Mouse (Mus musculus): ENCODE measurements at regions not wholly inside any gene's neighbourhood (a gene's known extent, or its start where the extent isn't known, plus 50 kb on each side); places are given as distances from the start of the nearest gene placed in this dataset.
"Not testable (repeated sequence)": the region's sequence is repeated elsewhere in the genome, so short reads cannot be mapped to it uniquely, and the experiment has no call there.

- Histone ChIP-seq H3K27ac (peak overlapping the region; percentile 31; the same call in 1 of the 2 replicates), H3K4me3 (no peak overlapping the region)
- no peak for DNase-seq
- TF ChIP-seq CTCF (IDR thresholded peaks at IDR 0.05): no peak
- intact Hi-C loops (cut with DNase I): no loop called here
These were observed 267.1 kb downstream of the Prex1 start for GRCm38 (mm10) chr2:166446536-166446935.

GRCm38 (mm10) chr2:166445824-166446223 is 267.8 kb downstream of the Prex1 start:
- peak overlapping the region; percentile 31 for H3K27ac ChIP-seq
- DNase-seq; intact Hi-C loops (cut with DNase I); H3K4me3 ChIP-seq: not testable (repeated sequence)

- intact Hi-C loops (cut with DNase I): loop anchor here (5.0 kb wide), 2 partner anchors 336 to 356 kb away; no protein-coding TSS in a partner anchor
- no peak for DNase-seq
- no peak for TF ChIP-seq CTCF (IDR thresholded peaks at IDR 0.05)
- Histone ChIP-seq H3K4me3 (no peak overlapping the region), H3K27ac (no peak overlapping the region)
These were observed 270.6 kb downstream of the Prex1 start for GRCm38 (mm10) chr2:166442997-166443396.

- peak; percentile 80 for TF ChIP-seq CTCF (IDR thresholded peaks at IDR 0.05)
- Histone ChIP-seq H3K4me3 (no peak overlapping the region), H3K27ac (no peak overlapping the region)
- DNase-seq: no peak
- intact Hi-C loops (cut with DNase I): loop anchor here (2.0 to 5.0 kb wide), 4 partner anchors 122 to 353 kb away; no protein-coding TSS in a partner anchor
These were observed 273.5 kb downstream of the Prex1 start for GRCm38 (mm10) chr2:166439847-166440775.

- TF ChIP-seq CTCF (IDR thresholded peaks at IDR 0.05): no peak
- H3K27ac ChIP-seq: no peak overlapping the region
- intact Hi-C loops (cut with DNase I): loop anchor here (5.0 kb wide), 1 partner anchor 124 kb away; no protein-coding TSS in a partner anchor
- no peak for DNase-seq
- H3K4me3 ChIP-seq: no peak overlapping the region
These were observed 275.4 kb downstream of the Prex1 start for GRCm38 (mm10) chr2:166438207-166438606.

GRCm38 (mm10) chr2:166434554-166434953 is 279.1 kb downstream of the Prex1 start:
- TF ChIP-seq CTCF (IDR thresholded peaks at IDR 0.05): no peak
- no peak overlapping the region for H3K27ac ChIP-seq
- no peak overlapping the region for H3K4me3 ChIP-seq
- intact Hi-C loops (cut with DNase I): no loop called here
- no peak for DNase-seq

- peak; percentile 76 for DNase-seq
- TF ChIP-seq CTCF (IDR thresholded peaks at IDR 0.05): no peak
- no peak overlapping the region for H3K4me3 ChIP-seq
- peak overlapping the region; percentile 57 for H3K27ac ChIP-seq
- intact Hi-C loops (cut with DNase I): no loop called here
These were observed 278.3 kb upstream of the Sulf2 start for GRCm38 (mm10) chr2:166433655-166434333.

GRCm38 (mm10) chr2:166432948-166433654 is 277.6 kb upstream of the Sulf2 start:
- no peak overlapping the region for H3K4me3 ChIP-seq
- TF ChIP-seq CTCF (IDR thresholded peaks at IDR 0.05): no peak
- no peak for DNase-seq
- H3K27ac ChIP-seq: peak overlapping the region; percentile 57; the same call in 1 of the 2 replicates
- intact Hi-C loops (cut with DNase I): no loop called here

GRCm38 (mm10) chr2:166432531-166432930 is 277.1 kb upstream of the Sulf2 start:
- TF ChIP-seq CTCF (IDR thresholded peaks at IDR 0.05): no peak
- Histone ChIP-seq H3K27ac (no peak overlapping the region), H3K4me3 (no peak overlapping the region)
- intact Hi-C loops (cut with DNase I): no loop called here
- no peak for DNase-seq

- H3K4me3 ChIP-seq: no peak overlapping the region
- no peak for TF ChIP-seq CTCF (IDR thresholded peaks at IDR 0.05)
- intact Hi-C loops (cut with DNase I): no loop called here
- peak; percentile 66 for DNase-seq
- peak overlapping the region; percentile 8; the same call in 1 of the 2 replicates for H3K27ac ChIP-seq
These were observed 274.5 kb upstream of the Sulf2 start for GRCm38 (mm10) chr2:166429918-166430317.

GRCm38 (mm10) chr2:166429494-166429893 is 274.0 kb upstream of the Sulf2 start:
- TF ChIP-seq CTCF (IDR thresholded peaks at IDR 0.05): no peak
- intact Hi-C loops (cut with DNase I): no loop called here

GRCm38 (mm10) chr2:166427390-166427789 is 271.9 kb upstream of the Sulf2 start:
- Histone ChIP-seq H3K4me3 (peak overlapping the region; percentile 10; the same call in 1 of the 2 replicates), H3K27ac (0 out of 2 replicates have a peak overlapping the region, but pooled peaks have one; percentile 16)
- DNase-seq: no peak
- no peak for TF ChIP-seq CTCF (IDR thresholded peaks at IDR 0.05)
- intact Hi-C loops (cut with DNase I): no loop called here

More at GRCm38 (mm10) chr2:166429494-166429893, 274.0 kb upstream of the Sulf2 start:
- no peak for DNase-seq
- Histone ChIP-seq H3K4me3 (no peak overlapping the region), H3K27ac (peak overlapping the region; percentile 8; the same call in 1 of the 2 replicates)

Measured in gastrocnemius, adult 2 months (tissue).